Mouse (Mus musculus) kidney, embryonic 16.5 days (tissue): ENCODE data around the gene Rflnb. TPM values are rescaled to one million over a fixed set of nuclear protein-coding genes. Genes with fewer than 3 reads are reported as not detected.

Source experiments
- ATAC-seq: fragments of 200-750 bp; cut with Nextera tagmentation; 2 replicates; pipeline ENCODE4 v1.8.0; 2017; ENCODE audit warnings: moderate TSS enrichment; ENCODE audit not compliant: low FRiP score, low TSS enrichment
- H3K27ac ChIP-seq: fragments of 300-500 bp; sonication (generic); 2 replicates; pipeline ENCODE4 v1.5.1; 2014; ENCODE audit warnings: low read length
- H3K27me3 ChIP-seq: fragments of 300-500 bp; sonication (generic); 2 replicates; pipeline ENCODE4 v1.6.1; 2014; ENCODE audit warnings: low read length, control low read depth, mixed read lengths; ENCODE audit not compliant: insufficient read depth
- H3K36me3 ChIP-seq: fragments of 300-500 bp; sonication (generic); 2 replicates; pipeline ENCODE4 v1.6.1; 2014; ENCODE audit warnings: low read length, control low read depth, mixed read lengths; ENCODE audit not compliant: insufficient read depth
- H3K4me1 ChIP-seq: fragments of 300-500 bp; sonication (generic); 2 replicates; pipeline ENCODE4 v1.6.1; 2014; ENCODE audit warnings: low read length, control low read depth, mixed read lengths; ENCODE audit not compliant: insufficient read depth
- H3K4me2 ChIP-seq: fragments of 300-500 bp; sonication (generic); replicated peaks from 2 replicates; pipeline ENCODE4 v1.6.1; 2014; ENCODE audit warnings: low read depth, low read length
- H3K4me3 ChIP-seq: fragments of 300-500 bp; sonication (generic); 2 replicates; pipeline ENCODE4 v1.5.1; 2014; ENCODE audit warnings: mild to moderate bottlenecking, low read length
- H3K9ac ChIP-seq: fragments of 300-500 bp; sonication (generic); replicated peaks from 2 replicates; pipeline ENCODE4 v1.6.1; 2014; ENCODE audit warnings: low read length
- H3K9me3 ChIP-seq: fragments of 300-500 bp; sonication (generic); 2 replicates; pipeline ENCODE4 v1.6.1; 2016; ENCODE audit warnings: low read length, control low read depth
- WGBS: fragments of 180-500 bp; shearing (Covaris S2); extraction: QIAGEN DNeasy Blood & Tissue Kit; methylation state at CpG from one replicate; pipeline ENCODE4 v1.1.7; 2014; 5-methylcytosine and 5-hydroxymethylcytosine counted together
- polyA plus RNA-seq: library from polyadenylated mRNA; unstranded; fragments of >200 nt; fragmentation: Nextera tagmentation; extraction: Ambion mirVana; gene quantifications from 2 replicates; pipeline ENCODE4 v1.2.1, GENCODE M21; 2015

Gene Rflnb
- polyA plus RNA-seq, 1 experiment from 2014 or later: 29.6 TPM

GRCm38 (mm10) chr11:76039271-76040053, 11.9 kb upstream of the Rflnb start:
- H3K36me3 ChIP-seq: no peaks in the 10 kb centered on the region
- WGBS: 90% methylated on average over 3 of the region's 3 CpGs
- no peaks in the 10 kb centered on the region for H3K9me3 ChIP-seq
- H3K4me1 ChIP-seq: peaks cover 14% of the 10 kb centered on the region; the same call in 1 of the 2 replicates
- no peak overlapping the region for H3K27ac ChIP-seq
- ATAC-seq: no peak
- no peaks in the 10 kb centered on the region for H3K27me3 ChIP-seq
- no peak overlapping the region for H3K4me2 ChIP-seq
- no peak overlapping the region for H3K4me3 ChIP-seq
- H3K9ac ChIP-seq: no peak overlapping the region

GRCm38 (mm10) chr11:76037581-76038294, 10.2 kb upstream of the Rflnb start:
- no peak overlapping the region for H3K4me3 ChIP-seq
- H3K9me3 ChIP-seq: no peaks in the 10 kb centered on the region
- H3K9ac ChIP-seq: no peak overlapping the region
- 45% methylated on average over 6 of the region's 6 CpGs for WGBS
- peaks cover 10% of the 10 kb centered on the region; the same call in 1 of the 2 replicates for H3K4me1 ChIP-seq
- no peaks in the 10 kb centered on the region for H3K36me3 ChIP-seq
- no peaks in the 10 kb centered on the region for H3K27me3 ChIP-seq
- ATAC-seq: no peak
- H3K4me2 ChIP-seq: no peak overlapping the region
- H3K27ac ChIP-seq: no peak overlapping the region

GRCm38 (mm10) chr11:76035182-76035581, 7.6 kb upstream of the Rflnb start:
- Histone ChIP-seq H3K9me3 (no peaks in the 10 kb centered on the region), H3K4me2 (no peak overlapping the region), H3K36me3 (no peaks in the 10 kb centered on the region), H3K9ac (no peak overlapping the region), H3K27me3 (no peaks in the 10 kb centered on the region), H3K4me1 (no peaks in the 10 kb centered on the region), H3K27ac (no peak overlapping the region), H3K4me3 (no peak overlapping the region)
- ATAC-seq: no peak
- 65% methylated on average over 8 of the region's 8 CpGs for WGBS

GRCm38 (mm10) chr11:76033836-76034235, 6.3 kb upstream of the Rflnb start:
- Histone ChIP-seq H3K27ac (no peak overlapping the region), H3K4me3 (no peak overlapping the region), H3K27me3 (no peaks in the 10 kb centered on the region), H3K4me1 (peaks cover 7% of the 10 kb centered on the region; the same call in 1 of the 2 replicates), H3K9me3 (no peaks in the 10 kb centered on the region), H3K9ac (no peak overlapping the region), H3K4me2 (no peak overlapping the region), H3K36me3 (no peaks in the 10 kb centered on the region)
- no peak for ATAC-seq
- WGBS: 75% methylated on average over 4 of the region's 4 CpGs

- Histone ChIP-seq H3K4me1 (peaks cover 7% of the 10 kb centered on the region; the same call in 1 of the 2 replicates), H3K27ac (no peak overlapping the region), H3K4me2 (no peak overlapping the region), H3K4me3 (no peak overlapping the region), H3K36me3 (no peaks in the 10 kb centered on the region), H3K9me3 (no peaks in the 10 kb centered on the region), H3K9ac (no peak overlapping the region), H3K27me3 (no peaks in the 10 kb centered on the region)
- no peak for ATAC-seq
- 80% methylated on average over 6 of the region's 6 CpGs for WGBS
These were observed 5.8 kb upstream of the Rflnb start for GRCm38 (mm10) chr11:76033359-76033758.

DNA sequence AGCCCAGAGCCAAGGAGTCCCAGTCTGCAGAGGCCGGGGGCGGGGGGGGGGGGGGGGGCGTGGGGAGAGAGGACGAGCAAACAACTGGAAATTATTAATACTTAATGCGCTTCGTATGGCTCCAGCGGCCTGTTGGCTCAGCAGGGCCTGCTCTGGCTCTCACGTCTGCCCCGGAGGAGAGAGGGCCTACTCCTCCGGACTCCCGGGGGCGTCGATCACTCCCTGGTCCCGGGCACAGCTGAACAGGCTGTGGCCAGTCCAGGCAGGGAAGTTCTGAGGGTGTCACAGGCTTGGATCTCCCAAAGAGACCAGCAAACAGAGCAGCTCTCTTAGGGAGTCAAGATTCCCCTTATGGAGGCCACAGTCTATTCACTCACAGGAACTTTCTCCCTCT, 487 bp upstream of the Rflnb start:
- H3K4me3 ChIP-seq: peak overlapping the region; percentile 74
- 0 out of 2 replicates have a peak, but pooled peaks cover 5% of the 10 kb centered on the region for H3K36me3 ChIP-seq
- H3K9me3 ChIP-seq: no peaks in the 10 kb centered on the region
- H3K9ac ChIP-seq: peak overlapping the region; percentile 79
- H3K27me3 ChIP-seq: no peaks in the 10 kb centered on the region
- H3K27ac ChIP-seq: peak overlapping the region; percentile 43
- 3% methylated on average over 13 of the region's 14 CpGs for WGBS
- peak overlapping the region; percentile 85 for H3K4me2 ChIP-seq
- peaks cover 25% of the 10 kb centered on the region for H3K4me1 ChIP-seq
- ATAC-seq: peak; percentile 63

GRCm38 (mm10) chr11:76026527-76027138, 949 bp downstream of the Rflnb start:
- no peaks in the 10 kb centered on the region for H3K9me3 ChIP-seq
- H3K27ac ChIP-seq: peak overlapping the region; percentile 51
- peak overlapping the region; percentile 85 for H3K4me2 ChIP-seq
- peak overlapping the region; percentile 74 for H3K4me3 ChIP-seq
- H3K9ac ChIP-seq: peak overlapping the region; percentile 79
- 0 out of 2 replicates have a peak, but pooled peaks cover 5% of the 10 kb centered on the region for H3K36me3 ChIP-seq
- no peak for ATAC-seq
- peaks cover 25% of the 10 kb centered on the region for H3K4me1 ChIP-seq
- WGBS: 6% methylated on average over 14 of the region's 14 CpGs
- no peaks in the 10 kb centered on the region for H3K27me3 ChIP-seq

DNA sequence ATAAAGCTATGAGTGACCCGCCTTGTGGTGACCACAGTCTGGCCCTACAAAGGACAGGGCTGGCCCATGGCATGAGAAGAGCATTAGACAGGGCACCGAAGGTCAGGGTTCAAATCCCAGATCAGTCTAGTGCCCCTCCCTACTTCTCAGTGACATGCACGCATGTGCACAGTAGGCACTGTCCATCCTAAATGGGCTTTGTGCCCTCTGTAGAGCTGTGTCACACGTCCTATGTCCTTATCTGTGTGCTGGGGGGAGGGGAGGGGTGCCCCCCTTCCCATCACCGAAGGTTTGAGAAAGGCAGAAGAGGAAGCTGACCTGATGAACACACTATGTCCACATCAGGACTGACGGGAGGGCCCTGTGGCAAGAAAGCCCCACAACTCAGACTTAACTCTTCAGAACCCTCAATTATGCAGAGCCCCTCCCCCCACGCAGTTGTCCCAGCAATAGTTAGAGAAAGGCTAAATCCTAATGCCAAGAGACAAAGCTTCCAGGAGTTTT, 2.5 kb downstream of the Rflnb start:
- 78% methylated on average over 7 of the region's 7 CpGs for WGBS
- H3K27me3 ChIP-seq: no peaks in the 10 kb centered on the region
- H3K9me3 ChIP-seq: no peaks in the 10 kb centered on the region
- peaks cover 25% of the 10 kb centered on the region for H3K4me1 ChIP-seq
- no peak overlapping the region for H3K9ac ChIP-seq
- no peak overlapping the region for H3K4me3 ChIP-seq
- no peak overlapping the region for H3K27ac ChIP-seq
- no peak for ATAC-seq
- no peak overlapping the region for H3K4me2 ChIP-seq
- H3K36me3 ChIP-seq: 0 out of 2 replicates have a peak, but pooled peaks cover 5% of the 10 kb centered on the region

DNA sequence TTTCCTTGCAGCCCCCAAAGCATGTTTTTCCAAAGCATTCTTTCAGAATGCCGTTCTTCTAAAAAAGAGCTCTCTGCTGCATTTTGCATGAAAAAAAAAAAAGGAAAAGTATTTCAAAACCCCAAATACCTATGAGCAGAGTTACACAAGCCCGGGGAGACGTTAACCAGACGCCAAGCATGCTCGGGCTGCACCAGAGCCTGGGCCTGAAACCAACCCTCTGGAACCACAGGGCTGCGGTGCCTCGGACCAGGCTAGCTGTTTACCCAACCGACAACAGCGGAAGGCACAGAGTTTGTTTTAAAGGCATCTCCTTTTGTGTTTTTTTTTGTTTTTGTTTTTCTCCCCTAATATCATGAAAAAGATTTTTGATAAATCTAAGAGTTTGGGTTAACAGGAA, 6.7 kb downstream of the Rflnb start:
- 77% methylated on average over 9 of the region's 9 CpGs for WGBS
- 0 out of 2 replicates have a peak, but pooled peaks cover 5% of the 10 kb centered on the region for H3K36me3 ChIP-seq
- no peak overlapping the region for H3K27ac ChIP-seq
- no peak for ATAC-seq
- peaks cover 2% of the 10 kb centered on the region; the same call in 1 of the 2 replicates for H3K4me1 ChIP-seq
- no peak overlapping the region for H3K4me2 ChIP-seq
- no peaks in the 10 kb centered on the region for H3K9me3 ChIP-seq
- no peak overlapping the region for H3K4me3 ChIP-seq
- no peak overlapping the region for H3K9ac ChIP-seq
- H3K27me3 ChIP-seq: no peaks in the 10 kb centered on the region
